Mouse (Mus musculus) liver, postnatal 0 days (tissue): ENCODE data around the gene Psmd2.

Source experiments
- CTCF ChIP-seq: sonication (generic); IDR thresholded peaks from 2 replicates; pipeline ENCODE4 v1.5.1; 2016; ENCODE audit warnings: antibody characterized with exemption, low read depth
- EP300 ChIP-seq: IDR thresholded peaks from 2 replicates; pipeline ENCODE4 v1.6.1; 2016; ENCODE audit warnings: antibody characterized with exemption, low read depth, mild to moderate bottlenecking

DNA sequence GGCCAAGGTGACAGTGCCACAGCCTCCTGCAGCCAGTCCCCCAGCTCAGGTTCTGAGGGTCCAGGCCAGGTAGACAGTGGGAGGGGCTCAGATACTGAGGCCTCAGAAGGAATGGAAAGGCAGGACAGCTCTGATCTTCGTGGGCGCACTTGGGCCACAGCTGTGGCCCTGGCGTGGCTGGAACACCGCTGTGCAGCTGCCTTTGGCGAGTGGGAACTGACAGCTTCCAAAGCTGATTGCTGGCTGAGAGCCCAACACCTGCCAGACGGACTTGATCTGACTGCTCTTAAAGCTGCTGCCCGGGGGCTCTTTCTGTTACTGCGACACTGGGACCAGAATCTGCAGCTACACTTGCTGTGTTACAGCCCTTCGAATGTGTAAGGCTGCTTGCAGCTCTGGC is 46.7 kb upstream of the Psmd2 start:
- no peak for TF ChIP-seq EP300
- TF ChIP-seq CTCF, result no peak
